Mouse (Mus musculus): ENCODE measurements around the gene Tex46. TPM values are rescaled to one million over a fixed set of nuclear protein-coding genes. Genes with fewer than 3 reads are reported as not detected.

The Tex46 gene
- polyA plus RNA-seq (2012; ENCODE audit: insufficient read depth, low replicate concordance) = not detected in 2 replicates

DNA sequence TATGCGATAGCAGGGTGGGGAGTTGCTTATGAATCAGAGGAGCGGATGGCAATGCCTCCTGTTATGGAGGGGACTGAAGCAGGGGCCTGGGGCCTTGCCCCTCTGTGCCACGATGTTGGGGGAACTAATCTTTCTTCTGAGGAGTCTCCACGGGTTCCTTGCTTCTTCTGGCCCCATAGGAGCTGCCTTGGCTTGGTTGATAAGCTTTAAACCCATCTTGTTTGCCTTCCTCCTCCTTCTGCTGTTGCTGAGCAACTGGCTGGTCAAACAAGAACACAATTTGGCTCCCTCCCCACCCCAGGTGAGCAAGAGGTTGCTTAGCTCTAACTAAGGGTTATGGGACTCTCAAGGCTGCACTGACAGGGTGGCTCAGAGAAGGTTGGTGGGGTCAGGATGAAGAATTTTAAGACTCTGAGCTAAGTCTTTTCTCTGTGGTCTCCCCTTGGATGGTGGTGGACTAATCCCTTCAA is at the start of gene Tex46:
Tex46 (plus strand) TSS at position 51 of the 470 bp plus-strand sequence.
- TF ChIP-seq FLI1 (IDR thresholded peaks at IDR 0.05; ENCODE audit: low read length) = no peak
- TF ChIP-seq GATA1 (IDR thresholded peaks at IDR 0.05; ENCODE audit: borderline replicate concordance, low read length) = no peak
- Histone ChIP-seq H3K27me3 (replicated peaks) (peaks cover 3% of the 10 kb centered on the region), H3K9me3 (peaks cover 5% of the 10 kb centered on the region; the same call in 1 of the 2 replicates), H3K4me3 (replicated peaks) (no peak within 1 kb of the TSS), H3K4me1 (peaks cover 15% of the 10 kb centered on the region), H3K36me3 (replicated peaks; ENCODE audit: low read length) (no peaks in the 10 kb centered on the region)

DNA sequence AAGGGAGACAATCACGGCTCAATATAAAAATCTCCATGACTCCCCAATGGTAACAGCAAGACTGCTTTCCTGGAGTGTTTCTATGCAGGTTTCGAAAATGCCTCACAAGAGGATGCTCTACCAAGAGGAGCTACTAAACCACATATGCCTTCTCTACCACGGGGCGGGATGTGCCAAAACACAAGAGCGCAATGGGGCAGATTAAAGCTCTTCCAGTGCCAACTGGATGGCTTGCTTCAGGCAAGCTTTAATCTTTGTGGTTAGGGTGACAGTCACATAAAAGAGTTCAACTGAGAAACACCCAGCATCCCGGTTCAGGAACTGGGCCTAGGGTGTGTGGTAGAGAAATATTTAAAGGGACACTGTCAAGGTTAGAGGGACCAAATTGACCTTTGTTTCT is 47.5 kb upstream of the Tex46 start:
- no peaks in the 10 kb centered on the region for H3K27me3 ChIP-seq (replicated peaks)
- H3K9me3 ChIP-seq = no peaks in the 10 kb centered on the region
- no peak overlapping the region for H3K4me3 ChIP-seq (replicated peaks)
- H3K36me3 ChIP-seq (replicated peaks; ENCODE audit: low read length) = peaks cover 99% of the 10 kb centered on the region
- peaks cover 53% of the 10 kb centered on the region for H3K4me1 ChIP-seq
- no peak for TF ChIP-seq FLI1 (IDR thresholded peaks at IDR 0.05; ENCODE audit: low read length)
- no peak for TF ChIP-seq GATA1 (IDR thresholded peaks at IDR 0.05; ENCODE audit: borderline replicate concordance, low read length)

DNA sequence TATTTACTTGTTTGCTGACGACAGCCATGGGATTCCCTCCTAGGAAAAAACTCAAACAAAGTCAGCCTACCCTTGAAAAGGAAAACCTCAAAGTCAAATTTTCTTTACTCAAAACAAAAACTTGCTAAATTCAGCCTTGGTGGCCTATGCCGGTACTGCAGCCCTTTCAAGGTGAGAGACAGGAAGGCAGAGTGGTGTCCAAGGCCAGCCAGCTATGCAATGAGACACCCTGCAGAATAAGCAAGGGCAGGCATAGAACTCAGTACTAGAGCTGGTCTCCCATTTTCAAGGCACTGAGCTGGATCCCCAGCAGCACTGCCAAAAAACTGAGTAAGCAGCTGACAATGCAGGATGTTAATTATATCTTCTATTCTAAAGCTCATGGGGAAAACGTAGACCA is 41.6 kb upstream of the Tex46 start:
- Histone ChIP-seq H3K4me1 (peaks cover 49% of the 10 kb centered on the region), H3K36me3 (replicated peaks; ENCODE audit: low read length) (peaks cover 96% of the 10 kb centered on the region), H3K27me3 (replicated peaks) (no peaks in the 10 kb centered on the region), H3K4me3 (replicated peaks) (no peak overlapping the region), H3K9me3 (no peaks in the 10 kb centered on the region)
- TF ChIP-seq GATA1 (IDR thresholded peaks at IDR 0.05; ENCODE audit: borderline replicate concordance, low read length) (no peak), FLI1 (IDR thresholded peaks at IDR 0.05; ENCODE audit: low read length) (no peak)

DNA sequence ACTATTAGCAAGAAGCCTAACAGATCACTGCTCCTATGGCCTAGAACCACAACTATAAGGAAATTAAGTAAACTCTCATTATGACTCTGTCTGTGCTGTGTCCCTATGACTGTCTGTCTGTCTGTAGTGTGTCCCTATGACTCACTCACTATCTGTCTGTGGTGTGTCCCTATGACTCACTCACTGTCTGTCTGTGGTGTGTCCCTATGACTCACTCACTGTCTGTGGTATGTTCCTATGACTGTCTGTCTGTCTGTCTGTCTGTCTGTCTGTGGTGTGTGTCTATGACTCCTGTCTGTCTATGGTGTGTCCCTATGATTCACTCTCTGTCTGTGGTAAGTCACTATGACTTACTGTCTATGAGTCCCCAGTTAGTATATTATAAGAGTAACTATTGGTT is 40.2 kb upstream of the Tex46 start:
- Histone ChIP-seq H3K36me3 (replicated peaks; ENCODE audit: low read length) (peaks cover 94% of the 10 kb centered on the region), H3K4me1 (peaks cover 39% of the 10 kb centered on the region), H3K9me3 (no peaks in the 10 kb centered on the region), H3K4me3 (replicated peaks) (no peak overlapping the region), H3K27me3 (replicated peaks) (no peaks in the 10 kb centered on the region)
- TF ChIP-seq FLI1 (IDR thresholded peaks at IDR 0.05; ENCODE audit: low read length) = no peak
- TF ChIP-seq GATA1 (IDR thresholded peaks at IDR 0.05; ENCODE audit: borderline replicate concordance, low read length) = no peak

DNA sequence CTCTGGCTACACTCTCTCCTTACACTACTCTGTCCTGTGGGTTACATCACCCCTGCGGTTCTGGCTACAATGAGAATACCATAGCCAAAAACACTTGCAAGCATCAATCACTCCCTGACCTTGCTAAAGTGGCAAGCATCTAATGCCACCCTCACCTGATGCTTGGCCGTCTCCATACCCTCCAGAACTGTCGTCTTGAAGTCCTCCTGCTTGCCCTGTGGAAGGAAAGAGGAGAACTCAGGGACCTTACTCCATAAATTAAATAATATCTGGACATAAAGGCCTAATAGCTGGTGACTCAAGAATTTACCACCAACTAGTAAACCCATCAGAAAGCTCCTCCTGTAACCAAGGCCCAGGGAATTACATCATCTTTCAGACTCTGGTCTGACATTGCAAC is 28.4 kb upstream of the Tex46 start:
- no peaks in the 10 kb centered on the region for H3K27me3 ChIP-seq (replicated peaks)
- H3K9me3 ChIP-seq = no peaks in the 10 kb centered on the region
- no peak overlapping the region for H3K4me3 ChIP-seq (replicated peaks)
- H3K36me3 ChIP-seq (replicated peaks; ENCODE audit: low read length) = peaks cover 47% of the 10 kb centered on the region
- H3K4me1 ChIP-seq = peaks cover 61% of the 10 kb centered on the region
- TF ChIP-seq GATA1 (IDR thresholded peaks at IDR 0.05; ENCODE audit: borderline replicate concordance, low read length) (no peak), FLI1 (IDR thresholded peaks at IDR 0.05; ENCODE audit: low read length) (no peak)

DNA sequence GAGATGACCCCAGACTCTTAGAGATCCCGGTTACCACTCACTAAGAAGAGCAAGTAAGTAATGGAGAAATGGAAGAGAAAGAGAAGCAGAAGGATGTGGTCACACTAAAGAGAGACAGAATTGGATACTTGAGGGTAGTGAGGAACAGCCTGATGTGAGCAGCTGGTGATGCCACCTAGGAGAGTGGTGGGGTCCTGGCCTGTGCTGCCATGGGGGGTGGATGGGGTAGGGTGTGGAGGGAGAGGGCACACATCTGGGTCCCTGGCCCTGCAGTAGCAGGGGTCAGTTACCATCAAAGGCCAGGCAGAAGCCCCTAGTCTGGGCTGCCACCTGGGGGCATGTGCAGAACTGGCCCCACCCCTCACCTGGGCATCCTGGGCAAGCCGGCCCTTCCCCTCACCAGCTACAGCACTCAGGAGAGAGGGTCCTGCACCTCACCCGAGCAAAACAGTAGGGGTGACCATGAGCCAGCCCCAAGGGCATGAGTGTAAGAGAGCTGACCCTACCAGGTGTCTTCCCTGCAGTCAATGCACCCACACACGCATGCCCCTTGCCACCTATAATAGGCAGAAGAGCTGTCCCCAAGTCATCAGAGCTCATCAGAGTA is 22.9 kb upstream of the Tex46 start:
- Histone ChIP-seq H3K36me3 (replicated peaks; ENCODE audit: low read length) (peaks cover 59% of the 10 kb centered on the region), H3K9me3 (no peaks in the 10 kb centered on the region), H3K27me3 (replicated peaks) (no peaks in the 10 kb centered on the region), H3K4me3 (replicated peaks) (peak overlapping the region; percentile 60), H3K4me1 (peaks cover 70% of the 10 kb centered on the region)
- TF ChIP-seq GATA1 (IDR thresholded peaks at IDR 0.05; ENCODE audit: borderline replicate concordance, low read length) = no peak
- TF ChIP-seq FLI1 (IDR thresholded peaks at IDR 0.05; ENCODE audit: low read length) = no peak

DNA sequence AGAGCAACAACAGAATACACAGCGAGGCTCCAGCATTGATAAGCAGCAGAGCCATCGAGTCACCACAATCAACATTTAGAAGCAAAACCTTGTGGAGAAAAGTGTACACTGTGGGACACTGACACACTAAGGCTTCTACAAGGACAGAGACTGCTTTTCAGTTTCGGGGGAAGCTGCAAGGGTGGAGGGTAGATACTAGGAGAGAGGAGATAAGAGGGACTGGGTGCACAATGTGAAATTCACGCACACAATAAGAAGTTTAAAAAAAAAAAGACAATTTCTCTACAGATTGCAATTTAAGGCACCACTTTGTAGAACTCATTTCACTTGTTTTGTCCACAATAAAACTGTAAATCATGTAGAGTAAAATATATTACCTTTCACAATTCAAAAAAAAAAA is 22.2 kb upstream of the Tex46 start:
- TF ChIP-seq FLI1 (IDR thresholded peaks at IDR 0.05; ENCODE audit: low read length) = no peak
- TF ChIP-seq GATA1 (IDR thresholded peaks at IDR 0.05; ENCODE audit: borderline replicate concordance, low read length) = no peak
- peaks cover 61% of the 10 kb centered on the region for H3K36me3 ChIP-seq (replicated peaks; ENCODE audit: low read length)
- no peaks in the 10 kb centered on the region for H3K27me3 ChIP-seq (replicated peaks)

DNA sequence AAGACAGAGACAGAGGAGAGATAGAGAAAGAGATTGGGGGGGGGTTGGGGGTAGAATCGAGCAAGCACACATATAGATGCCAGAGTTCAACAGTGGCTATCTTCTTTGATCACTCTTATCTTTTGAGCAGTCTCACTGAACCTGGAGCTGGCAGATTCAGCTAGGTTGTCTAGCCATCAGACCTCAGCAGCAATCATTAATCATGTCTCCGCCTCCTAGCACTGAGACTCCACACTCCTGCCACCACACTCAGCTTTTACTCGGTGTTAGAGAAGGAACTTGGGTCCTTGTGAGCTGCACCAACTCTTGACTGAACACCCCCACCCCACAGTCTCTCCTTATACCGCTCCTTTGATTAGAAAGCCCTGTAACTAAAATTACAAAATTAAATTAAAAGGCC is 18.1 kb upstream of the Tex46 start:
- Histone ChIP-seq H3K36me3 (replicated peaks; ENCODE audit: low read length) (peaks cover 46% of the 10 kb centered on the region), H3K4me3 (replicated peaks) (no peak overlapping the region)
- TF ChIP-seq FLI1 (IDR thresholded peaks at IDR 0.05; ENCODE audit: low read length) (no peak), GATA1 (IDR thresholded peaks at IDR 0.05; ENCODE audit: borderline replicate concordance, low read length) (no peak)

More for the DNA sequence above, 22.2 kb upstream of the Tex46 start:
- Histone ChIP-seq H3K4me3 (replicated peaks) (peak overlapping the region; percentile 50), H3K4me1 (peaks cover 68% of the 10 kb centered on the region), H3K9me3 (no peaks in the 10 kb centered on the region)

DNA sequence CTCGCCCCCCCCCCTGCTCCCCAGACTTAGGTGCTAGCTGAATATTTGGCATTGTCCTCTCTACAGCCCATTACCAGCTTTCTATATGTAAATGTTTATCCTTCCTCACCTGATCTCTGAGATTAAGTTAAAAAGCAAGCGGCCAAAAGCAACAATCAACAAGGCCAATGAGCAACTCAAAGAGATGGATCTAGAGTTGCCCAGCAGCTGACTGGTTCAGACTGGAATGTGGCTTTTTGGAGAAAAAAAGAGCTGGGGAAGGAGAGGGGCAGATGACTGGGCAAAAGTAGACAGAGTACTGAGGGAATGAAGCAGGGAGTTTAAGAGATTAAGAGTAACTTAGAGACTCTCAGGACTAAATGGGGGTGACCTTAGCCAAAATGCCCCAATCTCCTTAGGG is 16.2 kb upstream of the Tex46 start:
- Histone ChIP-seq H3K9me3 (no peaks in the 10 kb centered on the region), H3K36me3 (replicated peaks; ENCODE audit: low read length) (peaks cover 42% of the 10 kb centered on the region), H3K4me3 (replicated peaks) (peak overlapping the region; percentile 78), H3K27me3 (replicated peaks) (no peaks in the 10 kb centered on the region), H3K4me1 (peaks cover 69% of the 10 kb centered on the region)
- TF ChIP-seq GATA1 (IDR thresholded peaks at IDR 0.05; ENCODE audit: borderline replicate concordance, low read length) (no peak), FLI1 (IDR thresholded peaks at IDR 0.05; ENCODE audit: low read length) (no peak)

More for the DNA sequence above, 18.1 kb upstream of the Tex46 start:
- H3K27me3 ChIP-seq (replicated peaks) = no peaks in the 10 kb centered on the region
- H3K4me1 ChIP-seq = peaks cover 67% of the 10 kb centered on the region
- no peaks in the 10 kb centered on the region for H3K9me3 ChIP-seq

DNA sequence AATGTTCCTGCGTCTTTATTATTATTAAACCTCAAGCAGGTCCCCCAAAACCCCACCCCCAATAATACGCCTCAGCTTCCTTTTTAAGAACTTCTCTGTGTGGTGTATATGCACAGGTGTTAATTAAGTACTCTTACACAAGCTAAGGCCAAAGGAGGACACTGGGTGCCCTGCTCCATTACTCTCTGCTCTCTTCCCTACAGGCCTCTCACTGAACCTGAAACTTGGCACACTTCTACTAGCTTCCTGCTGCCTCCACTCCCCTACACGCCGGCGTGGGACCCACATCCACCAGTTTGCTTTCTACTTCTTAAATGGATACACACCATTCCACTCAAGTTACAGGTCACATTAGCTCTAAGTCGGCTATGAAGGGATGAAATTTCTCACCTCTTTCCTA is 15.0 kb upstream of the Tex46 start:
- Histone ChIP-seq H3K4me1 (peaks cover 62% of the 10 kb centered on the region), H3K36me3 (replicated peaks; ENCODE audit: low read length) (peaks cover 33% of the 10 kb centered on the region), H3K27me3 (replicated peaks) (no peaks in the 10 kb centered on the region), H3K4me3 (replicated peaks) (no peak overlapping the region), H3K9me3 (no peaks in the 10 kb centered on the region)
- TF ChIP-seq GATA1 (IDR thresholded peaks at IDR 0.05; ENCODE audit: borderline replicate concordance, low read length) = no peak

All from megakaryocyte, embryonic 14.5 days (primary cell).